Mouse (Mus musculus): Measurements from ENCODE around the gene Flt4. TPM values are rescaled to one million over a fixed set of nuclear protein-coding genes. Genes with fewer than 3 reads are reported as not detected.

The Flt4 gene
- polyA plus RNA-seq, 1 experiment, result 0.02 TPM

DNA sequence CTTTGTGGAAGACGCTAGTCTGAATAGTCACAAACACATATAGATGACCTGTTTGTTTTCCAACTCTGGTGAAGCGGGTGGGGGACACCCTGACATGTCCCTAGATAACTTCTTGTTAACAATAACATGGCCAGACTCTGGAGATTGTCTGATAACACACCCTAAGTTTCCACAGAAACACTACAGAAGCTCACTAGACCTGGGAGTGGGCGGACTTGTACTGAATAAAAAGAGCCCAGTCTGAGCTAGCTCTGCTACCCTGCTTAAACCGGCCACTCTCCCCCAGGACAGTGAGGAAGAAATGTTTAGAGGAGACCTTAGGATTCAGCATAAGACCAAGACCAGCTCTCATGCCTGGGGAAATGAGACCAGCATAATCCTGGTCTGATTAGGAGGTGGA is 56.4 kb downstream of the Flt4 start:
- Histone ChIP-seq H3K36me3 (ENCODE audit: control insufficient read depth, insufficient read depth) (peaks cover 30% of the 10 kb centered on the region), H3K27me3 (ENCODE audit: control insufficient read depth, insufficient read depth, insufficient read length) (no peaks in the 10 kb centered on the region), H3K79me3 (ENCODE audit: low read depth) (no peaks in the 10 kb centered on the region), H3K79me2 (ENCODE audit: control insufficient read depth, insufficient read depth) (no peaks in the 10 kb centered on the region), H3K4me3 (ENCODE audit: insufficient read depth, poor library complexity, severe bottlenecking) (no peak overlapping the region), H3ac (ENCODE audit: control insufficient read depth, insufficient read length, low read depth) (no peak overlapping the region)
- TF ChIP-seq MYOD1 (IDR thresholded peaks at IDR 0.05; ENCODE audit: control insufficient read depth, insufficient read length, low read depth) (no peak), MYOG (IDR thresholded peaks at IDR 0.05; ENCODE audit: control insufficient read depth, extremely low read depth, insufficient read length) (no peak), FOSL1 (IDR thresholded peaks at IDR 0.05; ENCODE audit: insufficient read depth, low read length, poor library complexity, severe bottlenecking) (no peak), CEBPB (IDR thresholded peaks at IDR 0.05; ENCODE audit: low read depth) (no peak), MAX (IDR thresholded peaks at IDR 0.05) (no peak)

- no peaks in the 10 kb centered on the region for H3K27me3 ChIP-seq (ENCODE audit: control insufficient read depth, insufficient read depth, insufficient read length)
- peaks cover 84% of the 10 kb centered on the region for H3K36me3 ChIP-seq (ENCODE audit: control insufficient read depth, insufficient read depth)
- TF ChIP-seq MYOG (IDR thresholded peaks at IDR 0.05; ENCODE audit: control insufficient read depth, extremely low read depth, insufficient read length), result no peak
- no peak for TF ChIP-seq CEBPB (IDR thresholded peaks at IDR 0.05; ENCODE audit: low read depth)
- no peak for TF ChIP-seq CTCF (IDR thresholded peaks at IDR 0.05; ENCODE audit: control insufficient read depth, insufficient read depth, insufficient read length)
- no peak for TF ChIP-seq USF1 (IDR thresholded peaks at IDR 0.05; ENCODE audit: low read depth)
- no peak for TF ChIP-seq MAX (IDR thresholded peaks at IDR 0.05)
- TF ChIP-seq MYOD1 (IDR thresholded peaks at IDR 0.05; ENCODE audit: control insufficient read depth, insufficient read length, low read depth), result no peak
- no peak for TF ChIP-seq FOSL1 (IDR thresholded peaks at IDR 0.05; ENCODE audit: insufficient read depth, low read length, poor library complexity, severe bottlenecking)
- H3ac ChIP-seq (ENCODE audit: control insufficient read depth, insufficient read length, low read depth), result no peak overlapping the region
- H3K79me3 ChIP-seq (ENCODE audit: low read depth), result no peaks in the 10 kb centered on the region
- H3K4me3 ChIP-seq (ENCODE audit: insufficient read depth, poor library complexity, severe bottlenecking), result no peak overlapping the region
- H3K79me2 ChIP-seq (ENCODE audit: control insufficient read depth, insufficient read depth), result no peaks in the 10 kb centered on the region
Observed at GRCm38 (mm10) chr11:49673433-49673832, 64.4 kb downstream of the Flt4 start.

DNA sequence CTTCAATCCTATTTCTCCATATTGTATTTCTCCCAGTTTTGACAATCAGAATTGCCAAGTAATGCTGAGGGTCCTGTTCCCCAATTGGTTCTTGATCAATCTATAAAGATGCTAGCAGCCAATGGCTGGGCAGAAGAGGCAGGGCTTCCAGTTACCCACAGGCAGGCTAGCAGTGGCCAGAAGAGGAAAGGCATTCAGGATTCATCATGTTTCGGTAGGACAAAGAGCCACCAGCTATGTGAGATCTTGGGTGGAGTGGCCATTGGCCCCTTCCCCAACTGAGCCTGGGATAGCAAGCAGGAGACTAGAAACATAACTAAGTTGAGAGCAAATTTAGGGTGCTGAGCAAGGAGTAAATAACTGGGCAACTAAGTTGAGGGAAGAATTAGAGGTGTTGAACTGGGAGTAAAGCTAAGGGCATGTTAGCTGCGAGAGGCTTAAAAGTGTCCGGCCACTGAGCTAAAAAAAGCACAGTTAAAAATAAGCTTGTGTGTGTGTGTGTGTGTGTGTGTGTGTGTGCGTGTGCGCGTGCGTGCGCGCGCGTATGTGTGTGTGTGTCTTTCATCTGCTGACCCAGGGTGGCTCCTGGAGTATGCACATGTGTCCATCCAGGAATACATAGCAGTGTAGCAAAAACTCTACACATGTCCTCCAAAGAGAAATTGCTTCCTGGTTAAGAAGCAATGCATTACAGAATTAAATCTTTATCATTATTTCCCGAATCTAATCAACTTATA is 75.3 kb downstream of the Flt4 start:
- Histone ChIP-seq H3K79me3 (ENCODE audit: low read depth) (peaks cover 11% of the 10 kb centered on the region), H3K27me3 (ENCODE audit: control insufficient read depth, insufficient read depth, insufficient read length) (no peaks in the 10 kb centered on the region), H3K79me2 (ENCODE audit: control insufficient read depth, insufficient read depth) (peaks cover 30% of the 10 kb centered on the region), H3ac (ENCODE audit: control insufficient read depth, insufficient read length, low read depth) (no peak overlapping the region), H3K4me3 (ENCODE audit: insufficient read depth, poor library complexity, severe bottlenecking) (no peak overlapping the region), H3K36me3 (ENCODE audit: control insufficient read depth, insufficient read depth) (peaks cover 94% of the 10 kb centered on the region)
- TF ChIP-seq MAX (IDR thresholded peaks at IDR 0.05) (no peak), MYOG (IDR thresholded peaks at IDR 0.05; ENCODE audit: control insufficient read depth, extremely low read depth, insufficient read length) (no peak), FOSL1 (IDR thresholded peaks at IDR 0.05; ENCODE audit: insufficient read depth, low read length, poor library complexity, severe bottlenecking) (no peak), CEBPB (IDR thresholded peaks at IDR 0.05; ENCODE audit: low read depth) (no peak), CTCF (IDR thresholded peaks at IDR 0.05; ENCODE audit: control insufficient read depth, insufficient read depth, insufficient read length) (no peak)

DNA sequence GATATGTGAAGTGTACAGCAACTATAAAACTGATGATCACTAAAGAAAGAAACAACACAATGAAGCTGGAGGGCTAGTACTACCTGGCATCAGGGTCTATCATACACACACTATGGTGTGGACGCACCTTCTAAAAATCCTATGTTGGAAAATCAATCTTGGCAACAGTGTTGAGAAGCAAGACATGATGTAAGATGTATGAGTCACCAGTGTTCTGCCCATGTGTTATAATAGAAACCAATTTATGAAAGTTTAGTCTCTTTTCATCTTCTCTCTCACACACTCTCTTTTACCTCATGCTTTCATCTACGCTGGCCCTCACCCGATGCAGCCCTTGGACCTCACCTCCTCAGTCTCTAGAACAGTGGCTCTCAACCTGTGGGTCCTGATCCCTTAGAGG is 86.0 kb downstream of the Flt4 start:
- Histone ChIP-seq H3K4me3 (ENCODE audit: insufficient read depth, poor library complexity, severe bottlenecking) (no peak overlapping the region), H3ac (ENCODE audit: control insufficient read depth, insufficient read length, low read depth) (no peak overlapping the region), H3K79me3 (ENCODE audit: low read depth) (peaks cover 95% of the 10 kb centered on the region), H3K36me3 (ENCODE audit: control insufficient read depth, insufficient read depth) (peaks cover 75% of the 10 kb centered on the region), H3K79me2 (ENCODE audit: control insufficient read depth, insufficient read depth) (peaks cover 100% of the 10 kb centered on the region), H3K27me3 (ENCODE audit: control insufficient read depth, insufficient read depth, insufficient read length) (no peaks in the 10 kb centered on the region)
- no peak for TF ChIP-seq USF1 (IDR thresholded peaks at IDR 0.05; ENCODE audit: low read depth)
- no peak for TF ChIP-seq CTCF (IDR thresholded peaks at IDR 0.05; ENCODE audit: control insufficient read depth, insufficient read depth, insufficient read length)
- TF ChIP-seq MYOG (IDR thresholded peaks at IDR 0.05; ENCODE audit: control insufficient read depth, extremely low read depth, insufficient read length), result no peak
- TF ChIP-seq MYOD1 (IDR thresholded peaks at IDR 0.05; ENCODE audit: control insufficient read depth, insufficient read length, low read depth), result no peak
- TF ChIP-seq CEBPB (IDR thresholded peaks at IDR 0.05; ENCODE audit: low read depth), result no peak
- no peak for TF ChIP-seq MAX (IDR thresholded peaks at IDR 0.05)

DNA sequence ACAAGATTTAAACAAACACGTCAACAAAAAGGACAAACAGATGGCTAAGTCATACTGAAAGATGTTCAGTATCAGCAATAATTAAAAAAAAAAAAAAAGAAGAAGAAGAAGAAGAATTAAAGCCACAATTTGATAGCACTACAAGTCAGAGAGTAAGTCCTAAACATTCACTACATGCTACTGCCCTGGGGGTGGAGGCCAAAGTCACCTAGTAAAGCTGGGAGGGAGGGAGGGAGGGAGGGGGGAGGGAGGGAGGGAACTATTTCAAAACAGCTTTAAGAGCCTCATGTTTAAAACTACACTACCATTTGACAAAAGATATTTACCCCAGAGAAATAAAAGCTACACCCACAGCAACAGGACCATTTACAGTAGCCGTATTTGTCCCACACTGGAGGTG is 86.6 kb downstream of the Flt4 start:
- peaks cover 91% of the 10 kb centered on the region for H3K79me3 ChIP-seq (ENCODE audit: low read depth)
- TF ChIP-seq USF1 (IDR thresholded peaks at IDR 0.05; ENCODE audit: low read depth) (no peak), MYOD1 (IDR thresholded peaks at IDR 0.05; ENCODE audit: control insufficient read depth, insufficient read length, low read depth) (no peak), MYOG (IDR thresholded peaks at IDR 0.05; ENCODE audit: control insufficient read depth, extremely low read depth, insufficient read length) (no peak)
- H3K27me3 ChIP-seq (ENCODE audit: control insufficient read depth, insufficient read depth, insufficient read length), result no peaks in the 10 kb centered on the region
- H3K4me3 ChIP-seq (ENCODE audit: insufficient read depth, poor library complexity, severe bottlenecking), result no peak overlapping the region
- H3ac ChIP-seq (ENCODE audit: control insufficient read depth, insufficient read length, low read depth), result no peak overlapping the region
- peaks cover 73% of the 10 kb centered on the region for H3K36me3 ChIP-seq (ENCODE audit: control insufficient read depth, insufficient read depth)
- H3K79me2 ChIP-seq (ENCODE audit: control insufficient read depth, insufficient read depth), result peaks cover 100% of the 10 kb centered on the region

DNA sequence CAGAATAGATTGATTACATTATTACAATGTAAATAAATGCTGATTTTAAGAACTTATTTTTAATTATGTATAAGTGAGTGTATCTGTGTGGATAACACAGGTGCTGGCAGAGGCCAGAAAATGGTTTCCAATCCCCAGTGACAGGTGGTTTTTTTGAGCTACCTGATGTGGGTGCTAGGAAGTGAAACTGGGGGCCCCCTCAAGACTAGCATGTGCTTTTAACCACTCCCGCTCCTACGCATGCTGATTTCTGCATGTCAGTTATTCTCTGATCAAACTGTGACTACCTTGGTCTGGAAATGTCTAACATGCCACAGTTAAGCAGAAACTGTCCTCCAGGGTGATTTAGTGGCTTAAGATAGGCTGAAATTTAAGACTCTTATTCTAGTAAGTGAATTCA is 87.4 kb downstream of the Flt4 start:
- H3K79me3 ChIP-seq (ENCODE audit: low read depth), result peaks cover 88% of the 10 kb centered on the region
- H3ac ChIP-seq (ENCODE audit: control insufficient read depth, insufficient read length, low read depth), result no peak overlapping the region
- H3K27me3 ChIP-seq (ENCODE audit: control insufficient read depth, insufficient read depth, insufficient read length), result no peaks in the 10 kb centered on the region
- H3K36me3 ChIP-seq (ENCODE audit: control insufficient read depth, insufficient read depth), result peaks cover 72% of the 10 kb centered on the region
- H3K4me3 ChIP-seq (ENCODE audit: insufficient read depth, poor library complexity, severe bottlenecking), result no peak overlapping the region
- peaks cover 100% of the 10 kb centered on the region for H3K79me2 ChIP-seq (ENCODE audit: control insufficient read depth, insufficient read depth)
- TF ChIP-seq USF1 (IDR thresholded peaks at IDR 0.05; ENCODE audit: low read depth) (no peak), FOSL1 (IDR thresholded peaks at IDR 0.05; ENCODE audit: insufficient read depth, low read length, poor library complexity, severe bottlenecking) (no peak), CTCF (IDR thresholded peaks at IDR 0.05; ENCODE audit: control insufficient read depth, insufficient read depth, insufficient read length) (no peak), CEBPB (IDR thresholded peaks at IDR 0.05; ENCODE audit: low read depth) (no peak), MAX (IDR thresholded peaks at IDR 0.05) (no peak), MYOG (IDR thresholded peaks at IDR 0.05; ENCODE audit: control insufficient read depth, extremely low read depth, insufficient read length) (no peak), MYOD1 (IDR thresholded peaks at IDR 0.05; ENCODE audit: control insufficient read depth, insufficient read length, low read depth) (no peak)

Data from C2C12 (cell line).